11 mouse cellular contexts compared by ENCODE assay signal in genomic region chr19:25074741-25075140, GRCm38 (mm10).
DNase-seq lines count a peak whose midpoint lies in the region; ATAC-seq and TF ChIP-seq lines count a peak whose summit lies in the region.
"Had no signal": no experiment of that assay in that cellular context is flagged by ENCODE, and none has a peak within 500 bp of the region (broad histone marks: within the 10 kb centered on the region; RNA-seq: fewer than 3 reads in every experiment).

No protein-coding gene starts in this region.

- H3K4me1 ChIP-seq in midbrain, embryonic 11.5 days (ENCODE audit: control insufficient read depth, insufficient read depth, low read length), result no peaks in the 10 kb centered on the region
- H3K4me1 ChIP-seq: hindbrain, embryonic 13.5 days had no signal

- H3K9me3 ChIP-seq in midbrain, embryonic 11.5 days (ENCODE audit: control insufficient read depth, low read length), result no peaks in the 10 kb centered on the region
- H3K9me3 ChIP-seq: hindbrain, embryonic 13.5 days; megakaryocyte, embryonic 14.5 days had no signal

- peak; percentile 14 for DNase-seq in adrenal gland, postnatal 14 days
- DNase-seq in adrenal gland, adult 18-20 months (ENCODE audit: low spot score in 2 of 2), result no peak
- peak; percentile 4 to 36 for DNase-seq in left cerebral cortex, postnatal 10 days (ENCODE audit: extremely low spot score in 1 of 2, low spot score in 2 of 2)
- no peak for DNase-seq in left cerebral cortex, adult 2 months (ENCODE audit: extremely low spot score in 1 of 2, low spot score in 2 of 2)
- DNase-seq in fibroblast of lung, adult 2 months (ENCODE audit: low read depth), result peak; percentile 69
- DNase-seq in kidney, postnatal 36 days, result no peak
- no peak for DNase-seq in midbrain, embryonic 11.5 days (ENCODE audit: low spot score, missing footprints)

- 81% methylated on average over 6 of the region's 6 CpGs for WGBS in midbrain, embryonic 11.5 days

- no peaks in the 10 kb centered on the region for H3K27me3 ChIP-seq in midbrain, embryonic 11.5 days (ENCODE audit: control insufficient read depth, insufficient read depth, low read length)
- H3K27me3 ChIP-seq: hindbrain, embryonic 13.5 days; megakaryocyte, embryonic 14.5 days had no signal

- H3K27ac ChIP-seq in left cerebral cortex, adult 2 months, result no peak overlapping the region
- no peak overlapping the region for H3K27ac ChIP-seq in midbrain, embryonic 11.5 days (ENCODE audit: low read depth, low read length)
- H3K27ac ChIP-seq: hindbrain, embryonic 13.5 days had no signal

- no peak overlapping the region for H3K4me2 ChIP-seq in midbrain, embryonic 11.5 days
- H3K4me2 ChIP-seq: heart, embryonic 11.5 days; hindbrain, embryonic 13.5 days had no signal

- peak; percentile 78 for ATAC-seq in megakaryocyte, adult 5-6 weeks (ENCODE audit: poor library complexity, severe bottlenecking)
- no peak for ATAC-seq in midbrain, embryonic 11.5 days (ENCODE audit: low FRiP score)

- H3K9ac ChIP-seq in midbrain, embryonic 11.5 days (ENCODE audit: low read length), result no peak overlapping the region
- H3K9ac ChIP-seq: hindbrain, embryonic 13.5 days had no signal

- H3K36me3 ChIP-seq in midbrain, embryonic 11.5 days (ENCODE audit: control insufficient read depth, insufficient read depth, low read length), result no peaks in the 10 kb centered on the region
- H3K36me3 ChIP-seq: hindbrain, embryonic 13.5 days had no signal

- no peak for TF ChIP-seq CTCF in left cerebral cortex, adult 2 months (IDR thresholded peaks at IDR 0.05)

- H3K4me3 ChIP-seq in left cerebral cortex, adult 2 months, result no peak overlapping the region
- no peak overlapping the region for H3K4me3 ChIP-seq in midbrain, embryonic 11.5 days (ENCODE audit: low read depth, low read length)
- H3K4me3 ChIP-seq: hindbrain, embryonic 13.5 days; megakaryocyte, embryonic 14.5 days had no signal

- intact Hi-C loops in left cerebral cortex, postnatal 10 days (cut with DNase I), result no loop called here
- intact Hi-C loops in left cerebral cortex, adult 2 months (cut with DNase I), result no loop called here

Comparison
In these comparisons a context has a peak if more than half of its experiments do, and no peak if none do; other contexts are left out.
1. DNase-seq: peak in adrenal gland, postnatal 14 days (single experiment), left cerebral cortex, postnatal 10 days (2 of 2) and fibroblast of lung, adult 2 months (single experiment); none in adrenal gland, adult 18-20 months (0 of 2), left cerebral cortex, adult 2 months (0 of 2), kidney, postnatal 36 days (0 of 2) and midbrain, embryonic 11.5 days (single experiment).